Mouse (Mus musculus): ENCODE data around the gene Ppp1r13b.

GRCm38 (mm10) chr12:111933971-111934370 is 26.1 kb upstream of the Ppp1r13b start:
- no peak for TF ChIP-seq GATA1 (IDR thresholded peaks at IDR 0.05; ENCODE audit: borderline replicate concordance, low read length)
- TF ChIP-seq CTCF (IDR thresholded peaks at IDR 0.05; ENCODE audit: low read depth, low read length), result no peak
- TF ChIP-seq TAL1 (conservative IDR thresholded peaks at IDR 0.05; ENCODE audit: low read depth, low read length), result no peak
- no peak for TF ChIP-seq GATA2 (IDR thresholded peaks at IDR 0.05; ENCODE audit: borderline replicate concordance, low read depth, low read length)
- no peak for TF ChIP-seq POLR2AphosphoS5 (IDR thresholded peaks at IDR 0.05; ENCODE audit: insufficient replicate concordance, low read depth, low read length)
